Comparison of ENCODE assay signal across 27 mouse cellular contexts in the genomic region with DNA sequence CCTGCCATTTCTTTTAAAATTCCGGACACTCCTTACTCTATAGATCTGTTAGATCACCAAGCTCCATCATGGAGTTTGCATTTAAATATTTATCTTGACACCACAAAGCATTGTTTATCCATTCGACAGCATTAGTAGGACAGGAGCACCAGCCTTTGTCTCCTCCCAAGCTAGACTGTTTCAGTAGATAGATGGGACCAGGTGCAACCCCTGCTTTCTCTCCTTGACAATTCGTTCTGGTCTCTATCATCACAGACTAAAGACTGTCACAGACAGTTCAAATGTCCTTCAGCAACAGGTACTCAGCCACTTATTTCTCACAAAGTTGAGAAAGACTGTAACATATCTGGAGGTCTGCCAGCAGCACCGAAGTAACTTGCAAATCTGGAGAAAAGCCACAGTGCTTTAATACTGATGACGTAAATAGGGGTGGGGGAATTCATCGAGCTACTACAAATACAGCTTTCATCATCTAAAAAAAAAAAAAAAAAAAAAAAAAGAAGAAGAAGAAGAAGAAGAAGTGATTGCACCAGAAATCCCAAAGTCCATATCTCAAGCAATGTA. TPM values are rescaled to one million over a fixed set of nuclear protein-coding genes. Genes with fewer than 3 reads are reported as not detected.
A peak's percentile ranks its signal among the peaks of the same experiment; 100 is the strongest.
DNase-seq lines count a peak whose midpoint lies in the region; ATAC-seq and TF ChIP-seq lines count a peak whose summit lies in the region.
"Had no signal": no experiment of that assay in that cellular context is flagged by ENCODE, and none has a peak within 500 bp of the region (broad histone marks: within the 10 kb centered on the region; RNA-seq: fewer than 3 reads in every experiment).

No protein-coding gene starts in this region.

- H3K36me3 ChIP-seq in embryonic facial prominence, embryonic 14.5 days (ENCODE audit: control insufficient read depth, insufficient read depth, low read length): no peaks in the 10 kb centered on the region
- no peaks in the 10 kb centered on the region for H3K36me3 ChIP-seq in embryonic facial prominence, embryonic 10.5 days (replicated peaks)
- no peaks in the 10 kb centered on the region for H3K36me3 ChIP-seq in hindbrain, postnatal 0 days (ENCODE audit: insufficient read depth, low read length)
- H3K36me3 ChIP-seq in hindbrain, embryonic 12.5 days: no peaks in the 10 kb centered on the region
- no peaks in the 10 kb centered on the region for H3K36me3 ChIP-seq in midbrain, embryonic 16.5 days (ENCODE audit: control insufficient read depth, insufficient read depth, low read length)
- no peaks in the 10 kb centered on the region for H3K36me3 ChIP-seq in midbrain, embryonic 13.5 days
- H3K36me3 ChIP-seq in neural tube, embryonic 15.5 days: no peaks in the 10 kb centered on the region
- H3K36me3 ChIP-seq: embryonic facial prominence, embryonic 15.5 days; heart, embryonic 13.5 days; intestine, embryonic 15.5 days; limb, embryonic 15.5 days; liver, embryonic 15.5 days had no signal

- TF ChIP-seq CTCF in hindbrain, postnatal 0 days (IDR thresholded peaks at IDR 0.05; ENCODE audit: low read depth): no peak

- ATAC-seq in embryonic facial prominence, embryonic 14.5 days (ENCODE audit: low read depth): no peak
- no peak for ATAC-seq in hindbrain, postnatal 0 days
- no peak for ATAC-seq in hindbrain, embryonic 12.5 days (ENCODE audit: low FRiP score)
- no peak for ATAC-seq in midbrain, embryonic 16.5 days
- no peak for ATAC-seq in midbrain, embryonic 13.5 days
- ATAC-seq in neural tube, embryonic 15.5 days (ENCODE audit: low FRiP score): no peak
- ATAC-seq: activated CD4-positive, CD25-positive, alpha-beta regulatory T cell, adult 4 months; CD4-positive, CD25-positive, alpha-beta regulatory T cell, adult 4 months; forebrain, embryonic 13.5 days; intestine, embryonic 15.5 days had no signal

- no peak overlapping the region for H3K4me2 ChIP-seq in embryonic facial prominence, embryonic 14.5 days (ENCODE audit: low read depth, low read length)
- H3K4me2 ChIP-seq in hindbrain, postnatal 0 days (ENCODE audit: low read depth, low read length): 0 out of 2 replicates have a peak overlapping the region, but pooled peaks have one; percentile 11
- no peak overlapping the region for H3K4me2 ChIP-seq in hindbrain, embryonic 12.5 days (replicated peaks)
- peak overlapping the region; percentile 0; the same call in 1 of the 2 replicates for H3K4me2 ChIP-seq in midbrain, embryonic 16.5 days (ENCODE audit: low read length)
- H3K4me2 ChIP-seq in midbrain, embryonic 13.5 days (replicated peaks): no peak overlapping the region; the same call in 1 of the 2 replicates
- H3K4me2 ChIP-seq in neural tube, embryonic 15.5 days: 0 out of 2 replicates have a peak overlapping the region, but pooled peaks have one; percentile 0
- H3K4me2 ChIP-seq: embryonic facial prominence, embryonic 15.5 days; forebrain, embryonic 13.5 days; heart, embryonic 13.5 days; intestine, embryonic 15.5 days; limb, embryonic 15.5 days; liver, embryonic 15.5 days had no signal

- H3K27me3 ChIP-seq in embryonic facial prominence, embryonic 14.5 days (replicated peaks; ENCODE audit: control insufficient read depth, insufficient read depth, low read length): peaks cover 4% of the 10 kb centered on the region
- peaks cover 20% of the 10 kb centered on the region for H3K27me3 ChIP-seq in embryonic facial prominence, embryonic 10.5 days (replicated peaks; ENCODE audit: low read depth, poor library complexity, severe bottlenecking)
- no peaks in the 10 kb centered on the region for H3K27me3 ChIP-seq in hindbrain, postnatal 0 days (ENCODE audit: insufficient read depth, low read length)
- H3K27me3 ChIP-seq in hindbrain, embryonic 12.5 days: no peaks in the 10 kb centered on the region
- H3K27me3 ChIP-seq in midbrain, embryonic 16.5 days (ENCODE audit: control insufficient read depth, insufficient read depth, low read depth, low read length): no peaks in the 10 kb centered on the region
- no peaks in the 10 kb centered on the region for H3K27me3 ChIP-seq in midbrain, embryonic 13.5 days
- H3K27me3 ChIP-seq in neural tube, embryonic 15.5 days (replicated peaks): no peaks in the 10 kb centered on the region
- H3K27me3 ChIP-seq: embryonic facial prominence, embryonic 15.5 days; forebrain, embryonic 13.5 days; heart, embryonic 13.5 days had no signal

- no peak overlapping the region for H3K4me3 ChIP-seq in embryonic facial prominence, embryonic 14.5 days (ENCODE audit: low read depth, low read length)
- no peak overlapping the region for H3K4me3 ChIP-seq in embryonic facial prominence, embryonic 10.5 days
- H3K4me3 ChIP-seq in hindbrain, postnatal 0 days (ENCODE audit: low read length): no peak overlapping the region
- H3K4me3 ChIP-seq in hindbrain, embryonic 12.5 days: no peak overlapping the region
- no peak overlapping the region for H3K4me3 ChIP-seq in midbrain, embryonic 16.5 days (ENCODE audit: low read depth, low read length)
- H3K4me3 ChIP-seq in midbrain, embryonic 13.5 days (replicated peaks): no peak overlapping the region
- no peak overlapping the region for H3K4me3 ChIP-seq in neural tube, embryonic 15.5 days (replicated peaks)
- H3K4me3 ChIP-seq: embryonic facial prominence, embryonic 15.5 days; forebrain, embryonic 13.5 days; gastrocnemius, adult 2 months; heart, embryonic 13.5 days; intestine, embryonic 15.5 days; limb, embryonic 15.5 days; liver, embryonic 15.5 days; megakaryocyte, embryonic 14.5 days had no signal

- 0 out of 2 replicates have a peak, but pooled peaks cover 16% of the 10 kb centered on the region for H3K4me1 ChIP-seq in embryonic facial prominence, embryonic 14.5 days (ENCODE audit: control insufficient read depth, insufficient read depth, low read length)
- peaks cover 16% of the 10 kb centered on the region for H3K4me1 ChIP-seq in embryonic facial prominence, embryonic 10.5 days
- peaks cover 12% of the 10 kb centered on the region for H3K4me1 ChIP-seq in hindbrain, postnatal 0 days (ENCODE audit: insufficient read depth, low read length)
- peaks cover 11% of the 10 kb centered on the region for H3K4me1 ChIP-seq in hindbrain, embryonic 12.5 days
- peaks cover 46% of the 10 kb centered on the region for H3K4me1 ChIP-seq in midbrain, embryonic 16.5 days (ENCODE audit: control insufficient read depth, insufficient read depth, low read length)
- H3K4me1 ChIP-seq in midbrain, embryonic 13.5 days (replicated peaks): peaks cover 58% of the 10 kb centered on the region
- peaks cover 53% of the 10 kb centered on the region for H3K4me1 ChIP-seq in neural tube, embryonic 15.5 days

- H3K9ac ChIP-seq in embryonic facial prominence, embryonic 14.5 days (ENCODE audit: low read depth, low read length): no peak overlapping the region
- no peak overlapping the region for H3K9ac ChIP-seq in hindbrain, postnatal 0 days (replicated peaks; ENCODE audit: low read length)
- H3K9ac ChIP-seq in hindbrain, embryonic 12.5 days: no peak overlapping the region
- H3K9ac ChIP-seq in midbrain, embryonic 16.5 days (ENCODE audit: low read depth, low read length): no peak overlapping the region
- no peak overlapping the region for H3K9ac ChIP-seq in midbrain, embryonic 13.5 days (replicated peaks)
- H3K9ac ChIP-seq in neural tube, embryonic 15.5 days (replicated peaks): no peak overlapping the region
- H3K9ac ChIP-seq: embryonic facial prominence, embryonic 15.5 days; forebrain, embryonic 13.5 days; heart, embryonic 13.5 days; intestine, embryonic 15.5 days; limb, embryonic 15.5 days; liver, embryonic 15.5 days had no signal

- H3K9me3 ChIP-seq in embryonic facial prominence, embryonic 14.5 days (ENCODE audit: control insufficient read depth, low read length): no peaks in the 10 kb centered on the region
- H3K9me3 ChIP-seq in embryonic facial prominence, embryonic 10.5 days: no peaks in the 10 kb centered on the region
- H3K9me3 ChIP-seq in hindbrain, postnatal 0 days (ENCODE audit: low read length): no peaks in the 10 kb centered on the region
- H3K9me3 ChIP-seq in hindbrain, embryonic 12.5 days (replicated peaks): no peaks in the 10 kb centered on the region
- H3K9me3 ChIP-seq in midbrain, embryonic 16.5 days (replicated peaks; ENCODE audit: control insufficient read depth, low read length, poor library complexity, severe bottlenecking): no peaks in the 10 kb centered on the region
- no peaks in the 10 kb centered on the region for H3K9me3 ChIP-seq in midbrain, embryonic 13.5 days
- H3K9me3 ChIP-seq in neural tube, embryonic 15.5 days (replicated peaks): no peaks in the 10 kb centered on the region
- H3K9me3 ChIP-seq: embryonic facial prominence, embryonic 15.5 days; forebrain, embryonic 13.5 days; heart, embryonic 13.5 days; intestine, embryonic 15.5 days; limb, embryonic 15.5 days; liver, embryonic 15.5 days had no signal

- H3K27ac ChIP-seq in embryonic facial prominence, embryonic 14.5 days (replicated peaks; ENCODE audit: low read depth, low read length): no peak overlapping the region
- no peak overlapping the region for H3K27ac ChIP-seq in embryonic facial prominence, embryonic 10.5 days (replicated peaks)
- H3K27ac ChIP-seq in hindbrain, postnatal 0 days: no peak overlapping the region
- H3K27ac ChIP-seq in hindbrain, embryonic 12.5 days: no peak overlapping the region
- no peak overlapping the region for H3K27ac ChIP-seq in midbrain, embryonic 16.5 days (ENCODE audit: low read length)
- no peak overlapping the region for H3K27ac ChIP-seq in midbrain, embryonic 13.5 days
- no peak overlapping the region for H3K27ac ChIP-seq in neural tube, embryonic 15.5 days (replicated peaks)
- H3K27ac ChIP-seq: embryonic facial prominence, embryonic 15.5 days; gastrocnemius, adult 2 months; heart, embryonic 13.5 days; intestine, embryonic 15.5 days; limb, embryonic 15.5 days; liver, embryonic 15.5 days had no signal

- peak; percentile 69 for DNase-seq in embryonic facial prominence, embryonic 14.5 days (ENCODE audit: low spot score)
- DNase-seq in embryonic facial prominence, embryonic 10.5 days (ENCODE audit: low spot score): no peak
- DNase-seq in hindbrain, postnatal 0 days (ENCODE audit: low spot score): peak; percentile 31
- DNase-seq in frontal cortex, adult 2 months (ENCODE audit: extremely low spot score in 1 of 2, low spot score in 1 of 2): no peak
- DNase-seq: adrenal gland, postnatal 14 days; cerebellum, adult 11 months; cerebellum, postnatal 14 days; gastrocnemius, adult 2 months; heart, adult 18-20 months; heart, postnatal 36 days; kidney, postnatal 36 days; retina, postnatal 1 day; right cerebral cortex, postnatal 4 days; thymus, adult 2 months had no signal

- 49% methylated on average over 6 of the region's 6 CpGs for WGBS in embryonic facial prominence, embryonic 14.5 days
- WGBS in embryonic facial prominence, embryonic 10.5 days: 81% methylated on average over 6 of the region's 6 CpGs
- 40% methylated on average over 6 of the region's 6 CpGs for WGBS in hindbrain, postnatal 0 days
- 67% methylated on average over 6 of the region's 6 CpGs for WGBS in hindbrain, embryonic 12.5 days
- 52% methylated on average over 6 of the region's 6 CpGs for WGBS in midbrain, embryonic 16.5 days
- whole genome bisulfite sequencing in midbrain, embryonic 13.5 days: 59% methylated on average over 6 of the region's 6 CpGs
- 39% methylated on average over 6 of the region's 6 CpGs for WGBS in neural tube, embryonic 15.5 days

RNA-seq across cellular contexts. Expression of gene Ncam1, which starts 4.7 kb away (rescaled TPM):
- 101 and 104 TPM in 2 replicates for polyA plus RNA-seq in embryonic facial prominence, embryonic 14.5 days (2014; fragmentation: Nextera tagmentation; extraction: Ambion mirVana)
- polyA plus RNA-seq in embryonic facial prominence, embryonic 10.5 days (2016; fragmentation: Nextera tagmentation; extraction: Ambion mirVana): 35.2 and 39.1 TPM in 2 replicates
- 411 and 489 TPM in 2 replicates for total RNA-seq in hindbrain, postnatal 0 days (2014; rRNA removed)
- polyA plus RNA-seq in hindbrain, postnatal 0 days (2015; fragmentation: Nextera tagmentation; extraction: Ambion mirVana): 388 and 414 TPM in 2 replicates
- 239 and 283 TPM in 2 replicates for polyA plus RNA-seq in hindbrain, embryonic 12.5 days (2016; fragmentation: Nextera tagmentation; extraction: Ambion mirVana)
- 600 and 646 TPM in 2 replicates for polyA plus RNA-seq in midbrain, embryonic 16.5 days (2015; fragmentation: Nextera tagmentation; extraction: Ambion mirVana)
- 432 and 461 TPM in 2 replicates for polyA plus RNA-seq in midbrain, embryonic 13.5 days (2015; fragmentation: Nextera tagmentation; extraction: Ambion mirVana)
- polyA plus RNA-seq in neural tube, embryonic 15.5 days (2015; fragmentation: Nextera tagmentation; extraction: Ambion mirVana): 387 and 434 TPM in 2 replicates
- polyA plus RNA-seq in frontal cortex, adult 2 months (2012; rRNA removed): 141 and 148 TPM in 2 replicates

Comparison
In these comparisons a context has a peak if more than half of its experiments do, and no peak if none do; other contexts are left out.
1. DNase-seq: peak in embryonic facial prominence, embryonic 14.5 days (single experiment) and hindbrain, postnatal 0 days (single experiment); none in embryonic facial prominence, embryonic 10.5 days (single experiment) and frontal cortex, adult 2 months (0 of 2).
2. H3K4me2 ChIP-seq: peak in hindbrain, postnatal 0 days (single experiment), midbrain, embryonic 16.5 days (single experiment) and neural tube, embryonic 15.5 days (single experiment); none in embryonic facial prominence, embryonic 14.5 days (single experiment), hindbrain, embryonic 12.5 days (single experiment) and midbrain, embryonic 13.5 days (single experiment).